Mouse (Mus musculus): ENCODE results near the gene Gpr152.

GRCm38 (mm10) chr19:4139446-4139845 is at the start of gene Gpr152:
- TF ChIP-seq CTCF (IDR thresholded peaks at IDR 0.05; ENCODE audit: insufficient read depth, low read length) (no peak), POLR2A (IDR thresholded peaks at IDR 0.05; ENCODE audit: borderline replicate concordance, extremely low read depth, low read depth, low read length) (no peak)
